Mouse (Mus musculus) testis, adult 2 months (tissue): ENCODE results near the gene Zdhhc24.

Source experiments
- CTCF ChIP-seq: fragments of 200-500 bp; IDR thresholded peaks from 2 replicates; pipeline ENCODE4 v1.5.1; 2012; ENCODE audit warnings: low read depth, mild to moderate bottlenecking, inconsistent platforms, low read length, moderate library complexity; ENCODE audit not compliant: control insufficient read depth, insufficient read depth, insufficient replicate concordance
- POLR2A ChIP-seq: fragments of 200-500 bp; IDR thresholded peaks from 2 replicates; pipeline ENCODE4 v1.6.1; 2012; ENCODE audit warnings: low read depth, mild to moderate bottlenecking, inconsistent platforms, low read length, moderate library complexity; ENCODE audit not compliant: control insufficient read depth

DNA sequence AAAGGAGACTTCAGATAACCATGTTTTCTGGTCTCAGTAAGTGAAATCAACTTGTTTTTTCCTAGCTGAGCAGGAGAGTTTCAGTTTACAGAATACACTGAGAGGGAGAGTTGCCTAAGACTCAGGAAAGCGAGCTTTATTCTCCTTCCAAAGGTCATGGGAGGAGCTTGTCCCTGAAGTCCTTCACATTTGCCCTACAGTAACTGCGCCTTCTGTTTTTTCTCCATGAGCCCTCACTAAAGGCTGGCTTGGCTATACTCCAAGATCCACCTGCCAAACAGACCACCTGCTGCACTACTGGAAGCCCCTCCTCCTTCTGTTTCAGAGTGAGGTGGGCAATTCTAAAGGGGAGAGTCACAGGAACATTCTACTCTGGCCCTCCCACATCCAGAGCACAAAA lies 42.4 kb upstream of the Zdhhc24 start:
- TF ChIP-seq POLR2A: no peak
- no peak for TF ChIP-seq CTCF
